ENCODE assay signal across 8 mouse cellular contexts in the genomic region with DNA sequence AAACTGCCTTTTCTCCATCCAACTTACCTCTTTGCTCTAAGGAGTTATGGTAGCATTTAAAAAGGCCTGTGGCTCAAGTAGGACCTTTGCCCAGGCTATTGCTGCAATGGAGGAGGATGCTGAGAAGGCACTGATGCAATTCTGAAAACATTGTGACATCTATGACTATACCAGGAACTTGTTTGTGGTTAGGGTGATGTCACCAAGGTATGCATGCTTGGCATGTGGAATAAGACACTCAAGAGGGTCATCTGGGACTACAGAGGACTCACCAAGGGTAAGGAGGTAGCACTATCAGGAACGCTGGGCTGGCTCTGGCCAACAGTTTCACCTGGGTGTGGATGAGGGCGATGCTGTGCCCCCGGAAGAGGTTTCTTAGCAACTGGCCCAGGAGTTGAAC. TPM values are rescaled to one million over a fixed set of nuclear protein-coding genes. Genes with fewer than 3 reads are reported as not detected.
DNase-seq lines count a peak whose midpoint lies in the region; ATAC-seq and TF ChIP-seq lines count a peak whose summit lies in the region.

A gene (minus strand): TSS at position 108 of the 400 bp plus-strand sequence.

- no peaks in the 10 kb centered on the region for H3K4me1 ChIP-seq in neural tube, embryonic 11.5 days (ENCODE audit: control insufficient read depth, insufficient read depth, low read length)
- no peaks in the 10 kb centered on the region for H3K4me1 ChIP-seq in heart, postnatal 0 days (ENCODE audit: control insufficient read depth, insufficient read depth)
- H3K4me1 ChIP-seq in limb, embryonic 11.5 days (ENCODE audit: control insufficient read depth, insufficient read depth, low read length), result no peaks in the 10 kb centered on the region
- H3K4me1 ChIP-seq in midbrain, embryonic 16.5 days (ENCODE audit: control insufficient read depth, insufficient read depth, low read length), result no peaks in the 10 kb centered on the region

- H3K27me3 ChIP-seq in neural tube, embryonic 11.5 days (ENCODE audit: control insufficient read depth, insufficient read depth, low read length), result no peaks in the 10 kb centered on the region
- no peaks in the 10 kb centered on the region for H3K27me3 ChIP-seq in heart, postnatal 0 days (ENCODE audit: control insufficient read depth, insufficient read depth, low read length)
- H3K27me3 ChIP-seq in limb, embryonic 11.5 days (ENCODE audit: control insufficient read depth, insufficient read depth, low read length), result no peaks in the 10 kb centered on the region
- no peaks in the 10 kb centered on the region for H3K27me3 ChIP-seq in midbrain, embryonic 16.5 days (ENCODE audit: control insufficient read depth, insufficient read depth, low read depth, low read length)

- H3K4me2 ChIP-seq in neural tube, embryonic 11.5 days (ENCODE audit: low read depth), result no peak within 1 kb of the TSS
- no peak within 1 kb of the TSS for H3K4me2 ChIP-seq in heart, postnatal 0 days (ENCODE audit: low read depth, low read length)
- no peak within 1 kb of the TSS for H3K4me2 ChIP-seq in limb, embryonic 11.5 days (ENCODE audit: low read depth, severe bottlenecking)
- no peak within 1 kb of the TSS for H3K4me2 ChIP-seq in midbrain, embryonic 16.5 days (ENCODE audit: low read length)

- no peak within 1 kb of the TSS for H3K27ac ChIP-seq in neural tube, embryonic 11.5 days (ENCODE audit: low read depth, low read length)
- no peak within 1 kb of the TSS for H3K27ac ChIP-seq in heart, postnatal 0 days (ENCODE audit: low read depth)
- H3K27ac ChIP-seq in limb, embryonic 11.5 days (replicated peaks; ENCODE audit: low read depth, low read length), result no peak within 1 kb of the TSS
- no peak within 1 kb of the TSS for H3K27ac ChIP-seq in midbrain, embryonic 16.5 days (ENCODE audit: low read length)

- no peak within 1 kb of the TSS for H3K4me3 ChIP-seq in neural tube, embryonic 11.5 days (ENCODE audit: low read depth, low read length)
- no peak within 1 kb of the TSS for H3K4me3 ChIP-seq in heart, postnatal 0 days (ENCODE audit: low read depth, low read length)
- H3K4me3 ChIP-seq in limb, embryonic 11.5 days (ENCODE audit: low read depth, low read length), result no peak within 1 kb of the TSS
- H3K4me3 ChIP-seq in midbrain, embryonic 16.5 days (ENCODE audit: low read depth, low read length), result no peak within 1 kb of the TSS

- H3K9ac ChIP-seq in neural tube, embryonic 11.5 days (ENCODE audit: low read length), result no peak within 1 kb of the TSS
- H3K9ac ChIP-seq in heart, postnatal 0 days (replicated peaks; ENCODE audit: low read depth, low read length), result no peak within 1 kb of the TSS
- H3K9ac ChIP-seq in limb, embryonic 11.5 days (ENCODE audit: low read length), result no peak within 1 kb of the TSS
- no peak within 1 kb of the TSS for H3K9ac ChIP-seq in midbrain, embryonic 16.5 days (ENCODE audit: low read depth, low read length)

- no peak for DNase-seq in neural tube, embryonic 11.5 days (ENCODE audit: low spot score)
- no peak for DNase-seq in neural tube, embryonic 10.5 days (ENCODE audit: extremely low spot score, low spot score)
- DNase-seq in heart, postnatal 0 days (ENCODE audit: low spot score), result no peak
- no peak for DNase-seq in limb, embryonic 11.5 days (ENCODE audit: low spot score)
- DNase-seq in urinary bladder, postnatal 14 days (ENCODE audit: low spot score), result no peak
- no peak for DNase-seq in spleen, postnatal 10 days (ENCODE audit: low spot score in 2 of 2)

- TF ChIP-seq EP300 in heart, postnatal 0 days (IDR thresholded peaks at IDR 0.05; ENCODE audit: low read depth), result no peak

- no peak for TF ChIP-seq CTCF in heart, postnatal 0 days (IDR thresholded peaks at IDR 0.05; ENCODE audit: low read depth)

- no peaks in the 10 kb centered on the region for H3K9me3 ChIP-seq in neural tube, embryonic 11.5 days (ENCODE audit: control insufficient read depth, low read length)
- no peaks in the 10 kb centered on the region for H3K9me3 ChIP-seq in heart, postnatal 0 days (replicated peaks; ENCODE audit: control insufficient read depth, low read length)
- no peaks in the 10 kb centered on the region for H3K9me3 ChIP-seq in limb, embryonic 11.5 days (ENCODE audit: control insufficient read depth, low read length)
- H3K9me3 ChIP-seq in midbrain, embryonic 16.5 days (replicated peaks; ENCODE audit: control insufficient read depth, low read length, poor library complexity, severe bottlenecking), result no peaks in the 10 kb centered on the region

- 86% methylated on average over 3 of the region's 3 CpGs for WGBS in neural tube, embryonic 11.5 days
- WGBS in heart, postnatal 0 days, result 69% methylated on average over 3 of the region's 3 CpGs
- WGBS in limb, embryonic 11.5 days, result 85% methylated on average over 3 of the region's 3 CpGs
- WGBS in midbrain, embryonic 16.5 days, result 86% methylated on average over 3 of the region's 3 CpGs

- H3K36me3 ChIP-seq in neural tube, embryonic 11.5 days (ENCODE audit: control insufficient read depth, insufficient read depth, low read length), result no peaks in the 10 kb centered on the region
- H3K36me3 ChIP-seq in heart, postnatal 0 days (replicated peaks; ENCODE audit: control insufficient read depth, insufficient read depth, low read length), result no peaks in the 10 kb centered on the region
- no peaks in the 10 kb centered on the region for H3K36me3 ChIP-seq in limb, embryonic 11.5 days (ENCODE audit: control insufficient read depth, insufficient read depth, low read length)
- no peaks in the 10 kb centered on the region for H3K36me3 ChIP-seq in midbrain, embryonic 16.5 days (ENCODE audit: control insufficient read depth, insufficient read depth, low read length)

- ATAC-seq in neural tube, embryonic 11.5 days (ENCODE audit: insufficient read depth, low FRiP score, low TSS enrichment), result no peak
- no peak for ATAC-seq in erythroid progenitor cell, adult 5-6 weeks (replicated peaks; ENCODE audit: low FRiP score, poor library complexity, severe bottlenecking)
- ATAC-seq in heart, postnatal 0 days (ENCODE audit: insufficient read depth, low read depth), result no peak
- no peak for ATAC-seq in limb, embryonic 11.5 days (ENCODE audit: insufficient number of reproducible peaks, low FRiP score, low TSS enrichment, low read depth)
- no peak for ATAC-seq in midbrain, embryonic 16.5 days

RNA-seq across cellular contexts. Expression of the gene that starts here (rescaled TPM):
- polyA plus RNA-seq in neural tube, embryonic 11.5 days (2014; fragmentation: Nextera tagmentation; extraction: Ambion mirVana), result 55.3 and 57.6 TPM in 2 replicates
- total RNA-seq in erythroid progenitor cell, adult 5-6 weeks (2015; ENCODE audit: low replicate concordance), result 74.2 and 78.9 TPM in 2 replicates
- 87.3 and 96.1 TPM in 2 replicates for total RNA-seq in erythroid progenitor cell, adult 5-6 weeks (2017; ENCODE audit: low replicate concordance)
- total RNA-seq in heart, postnatal 0 days (2014; rRNA removed; ENCODE audit: low replicate concordance), result 44.2 and 78.7 TPM in 2 replicates
- polyA plus RNA-seq in heart, postnatal 0 days (2015; fragmentation: Nextera tagmentation; extraction: Ambion mirVana), result 44.2 and 44.7 TPM in 2 replicates
- 36.1 and 36.9 TPM in 2 replicates for polyA plus RNA-seq in limb, embryonic 11.5 days (2014; fragmentation: Nextera tagmentation; extraction: Ambion mirVana)
- 64.3 and 68.5 TPM in 2 replicates for polyA plus RNA-seq in midbrain, embryonic 16.5 days (2015; fragmentation: Nextera tagmentation; extraction: Ambion mirVana)
